Mouse (Mus musculus) cerebellum, adult 2 months (tissue): ENCODE measurements at regions not wholly inside any gene's neighbourhood (a gene's known extent, or its start where the extent isn't known, plus 50 kb on each side); places are given as distances from the start of the nearest gene placed in this dataset.

ENCODE experiments used
- CTCF ChIP-seq: fragments of 200-500 bp; IDR thresholded peaks from 2 replicates; pipeline ENCODE4 v1.5.1; 2011; ENCODE audit warnings: low read depth, mild to moderate bottlenecking, control low read depth, low read length, moderate library complexity, borderline replicate concordance; ENCODE audit not compliant: insufficient read depth
- POLR2A ChIP-seq: fragments of 200-500 bp; IDR thresholded peaks from 2 replicates; pipeline ENCODE4 v1.6.1; 2011; ENCODE audit warnings: low read length, control low read depth, borderline replicate concordance; ENCODE audit not compliant: insufficient read depth

GRCm38 (mm10) chr15:85665181-85665821 lies 69.5 kb upstream of the Ppara start:
- TF ChIP-seq POLR2A (no peak), CTCF (no peak)
